ENCODE assay signal across 9 mouse cellular contexts in the genomic region with DNA sequence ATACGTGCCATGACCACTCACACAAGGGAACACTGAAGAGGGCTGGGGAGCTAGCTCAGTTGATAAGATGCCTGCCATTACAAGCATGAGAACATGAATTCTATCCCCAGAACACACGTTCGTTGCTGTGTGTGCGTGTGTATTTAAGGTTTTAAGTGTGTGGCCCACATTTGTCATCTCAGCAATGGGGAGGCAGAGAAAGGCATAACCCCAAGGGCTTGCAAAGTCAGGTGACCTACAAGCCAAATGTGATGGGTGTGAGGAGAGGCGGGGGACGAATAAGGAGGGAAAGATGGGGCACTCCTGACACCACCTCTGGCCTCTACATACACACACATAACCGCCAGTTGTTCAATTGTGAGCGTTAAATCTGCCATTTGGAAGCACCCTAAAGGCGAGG.
DNase-seq lines count a peak whose midpoint lies in the region; ATAC-seq and TF ChIP-seq lines count a peak whose summit lies in the region.
"Had no signal": no experiment of that assay in that cellular context is flagged by ENCODE, and none has a peak within 500 bp of the region (broad histone marks: within the 10 kb centered on the region; RNA-seq: fewer than 3 reads in every experiment).

No protein-coding gene starts in this region.

- H3K27me3 ChIP-seq in heart, embryonic 13.5 days (replicated peaks): no peaks in the 10 kb centered on the region
- H3K27me3 ChIP-seq in G1E (ENCODE audit: insufficient read depth, low read length): peaks cover 4% of the 10 kb centered on the region; the same call in 1 of the 2 replicates
- H3K27me3 ChIP-seq in hindbrain, embryonic 12.5 days: no peaks in the 10 kb centered on the region
- no peaks in the 10 kb centered on the region for H3K27me3 ChIP-seq in midbrain, embryonic 14.5 days (ENCODE audit: control insufficient read depth, insufficient read depth, low read length)

- no peak for DNase-seq in heart, adult 8-10 months (ENCODE audit: low spot score)
- no peak for DNase-seq in G1E (ENCODE audit: low spot score)
- DNase-seq in midbrain, embryonic 14.5 days: no peak
- no peak for DNase-seq in layer of hippocampus, postnatal 10 days (ENCODE audit: low spot score in 2 of 2)
- no peak for DNase-seq in retina, embryonic 14.5 days (ENCODE audit: low spot score)
- no peak for DNase-seq in left cerebral cortex, adult 18-20 months (ENCODE audit: low spot score in 2 of 2)
- DNase-seq: gastrocnemius, postnatal 36 days had no signal

- peak overlapping the region; percentile 74 for H3K4me3 ChIP-seq in heart, embryonic 13.5 days
- peak overlapping the region; percentile 75; the same call in 1 of the 2 replicates for H3K4me3 ChIP-seq in G1E (ENCODE audit: low read depth, low read length)
- no peak overlapping the region for H3K4me3 ChIP-seq in hindbrain, embryonic 12.5 days
- peak overlapping the region; percentile 63 for H3K4me3 ChIP-seq in midbrain, embryonic 14.5 days (replicated peaks; ENCODE audit: low read depth, low read length)

- H3K36me3 ChIP-seq in heart, embryonic 13.5 days: no peaks in the 10 kb centered on the region
- H3K36me3 ChIP-seq in G1E (replicated peaks): no peaks in the 10 kb centered on the region
- H3K36me3 ChIP-seq in hindbrain, embryonic 12.5 days: no peaks in the 10 kb centered on the region
- no peaks in the 10 kb centered on the region for H3K36me3 ChIP-seq in midbrain, embryonic 14.5 days (ENCODE audit: control insufficient read depth, insufficient read depth, low read length)

- peak overlapping the region; percentile 77 for H3K4me2 ChIP-seq in heart, embryonic 13.5 days
- peak overlapping the region; percentile 61 for H3K4me2 ChIP-seq in hindbrain, embryonic 12.5 days (replicated peaks)
- peak overlapping the region; percentile 61 for H3K4me2 ChIP-seq in midbrain, embryonic 14.5 days (ENCODE audit: low read length)

- H3K4me1 ChIP-seq in heart, embryonic 13.5 days: peaks cover 12% of the 10 kb centered on the region
- peaks cover 14% of the 10 kb centered on the region for H3K4me1 ChIP-seq in G1E (ENCODE audit: insufficient read depth, low read depth, low read length)
- peaks cover 2% of the 10 kb centered on the region; the same call in 1 of the 2 replicates for H3K4me1 ChIP-seq in hindbrain, embryonic 12.5 days
- 0 out of 2 replicates have a peak, but pooled peaks cover 5% of the 10 kb centered on the region for H3K4me1 ChIP-seq in midbrain, embryonic 14.5 days (ENCODE audit: control insufficient read depth, insufficient read depth, low read length)

- peak overlapping the region; percentile 99 for H3K27ac ChIP-seq in heart, embryonic 13.5 days (replicated peaks)
- H3K27ac ChIP-seq in hindbrain, embryonic 12.5 days: peak overlapping the region; percentile 94; the same call in 1 of the 2 replicates
- peak overlapping the region; percentile 87 for H3K27ac ChIP-seq in midbrain, embryonic 14.5 days (replicated peaks; ENCODE audit: low read depth, low read length)

- WGBS in heart, embryonic 13.5 days: 67% methylated on average over 9 of the region's 9 CpGs
- 76% methylated on average over 9 of the region's 9 CpGs for WGBS in hindbrain, embryonic 12.5 days
- WGBS in midbrain, embryonic 14.5 days: 78% methylated on average over 9 of the region's 9 CpGs

- H3K9me3 ChIP-seq in heart, embryonic 13.5 days: no peaks in the 10 kb centered on the region
- H3K9me3 ChIP-seq in G1E (replicated peaks): no peaks in the 10 kb centered on the region
- H3K9me3 ChIP-seq in hindbrain, embryonic 12.5 days (replicated peaks): no peaks in the 10 kb centered on the region
- H3K9me3 ChIP-seq in midbrain, embryonic 14.5 days (ENCODE audit: control insufficient read depth, low read length): no peaks in the 10 kb centered on the region

- ATAC-seq in heart, embryonic 13.5 days (ENCODE audit: extremely low read depth, insufficient number of reproducible peaks, low FRiP score, low TSS enrichment): no peak
- no peak for ATAC-seq in G1E (ENCODE audit: extremely low read depth, insufficient number of reproducible peaks, low FRiP score, poor library complexity, severe bottlenecking)
- ATAC-seq in hindbrain, embryonic 12.5 days (ENCODE audit: low FRiP score): peak; percentile 6
- no peak for ATAC-seq in midbrain, embryonic 14.5 days (ENCODE audit: low FRiP score, low TSS enrichment)

- H3K9ac ChIP-seq in heart, embryonic 13.5 days: peak overlapping the region; percentile 88
- H3K9ac ChIP-seq in hindbrain, embryonic 12.5 days: no peak overlapping the region
- H3K9ac ChIP-seq in midbrain, embryonic 14.5 days (replicated peaks; ENCODE audit: low read length): peak overlapping the region; percentile 66

- no peak for TF ChIP-seq CTCF in G1E (IDR thresholded peaks at IDR 0.05; ENCODE audit: low read depth, low read length)
